Mouse (Mus musculus): ENCODE data around the gene Ap3b1.

Gene Ap3b1

GRCm38 (mm10) chr13:94542061-94542460 lies 183.3 kb downstream of the Ap3b1 start:
- DNase-seq = no peak

- DNase-seq = no peak
Observed at GRCm38 (mm10) chr13:94544211-94544610, 185.5 kb downstream of the Ap3b1 start.

GRCm38 (mm10) chr13:94545739-94546138 lies 187.0 kb downstream of the Ap3b1 start:
- no peak for DNase-seq

GRCm38 (mm10) chr13:94546246-94546645 lies 187.5 kb downstream of the Ap3b1 start:
- DNase-seq = no peak

- DNase-seq = no peak
Observed at GRCm38 (mm10) chr13:94549580-94549979, 190.8 kb downstream of the Ap3b1 start.

- no peak for DNase-seq
Observed at GRCm38 (mm10) chr13:94550037-94550436, 191.3 kb downstream of the Ap3b1 start.

- DNase-seq = peak; percentile 86 to 88
Observed at GRCm38 (mm10) chr13:94560011-94560410, 201.3 kb downstream of the Ap3b1 start.

GRCm38 (mm10) chr13:94560878-94561277 lies 202.1 kb downstream of the Ap3b1 start:
- DNase-seq = no peak

GRCm38 (mm10) chr13:94562652-94563339 lies 204.0 kb downstream of the Ap3b1 start:
- DNase-seq = peak in 1 of 2 experiments; percentile 38

- no peak for DNase-seq
Observed at GRCm38 (mm10) chr13:94563836-94564235, 205.1 kb downstream of the Ap3b1 start.

GRCm38 (mm10) chr13:94564351-94564994 lies 205.7 kb downstream of the Ap3b1 start:
- DNase-seq = peak in 1 of 2 experiments; percentile 19

GRCm38 (mm10) chr13:94565176-94565575 lies 206.4 kb downstream of the Ap3b1 start:
- no peak for DNase-seq

GRCm38 (mm10) chr13:94565616-94566015 lies 206.9 kb downstream of the Ap3b1 start:
- no peak for DNase-seq

GRCm38 (mm10) chr13:94567739-94568138 lies 209.0 kb downstream of the Ap3b1 start:
- DNase-seq = no peak

- no peak for DNase-seq
Observed at GRCm38 (mm10) chr13:94571001-94571400, 212.2 kb downstream of the Ap3b1 start.

- DNase-seq = no peak
Observed at GRCm38 (mm10) chr13:94573356-94573755, 214.6 kb downstream of the Ap3b1 start.

- peak in 1 of 2 experiments; percentile 29 for DNase-seq
Observed at GRCm38 (mm10) chr13:94573833-94574232, 215.1 kb downstream of the Ap3b1 start.

GRCm38 (mm10) chr13:94575607-94576398 lies 217.0 kb downstream of the Ap3b1 start:
- DNase-seq = no peak

- DNase-seq = no peak
Observed at GRCm38 (mm10) chr13:94576399-94577176, 217.8 kb downstream of the Ap3b1 start.

GRCm38 (mm10) chr13:94577177-94577540 lies 218.4 kb downstream of the Ap3b1 start:
- DNase-seq = no peak

GRCm38 (mm10) chr13:94595289-94595688 lies 236.5 kb downstream of the Ap3b1 start:
- no peak for DNase-seq

- DNase-seq = peak; percentile 20 to 27
Observed at GRCm38 (mm10) chr13:94595701-94596361, 237.1 kb downstream of the Ap3b1 start.
